Mouse (Mus musculus): ENCODE data around the gene Slc44a3. TPM values are rescaled to one million over a fixed set of nuclear protein-coding genes. Genes with fewer than 3 reads are reported as not detected.

Slc44a3 gene
- total RNA-seq, 1 experiment from 2014 or later = 25.1 TPM

- no peak for DNase-seq
Measured at GRCm38 (mm10) chr3:121500734-121501133, 31.5 kb downstream of the Slc44a3 start.

GRCm38 (mm10) chr3:121500225-121500624 is 32.0 kb downstream of the Slc44a3 start:
- DNase-seq = peak; percentile 85

- no peak for DNase-seq
Measured at GRCm38 (mm10) chr3:121493997-121494421, 38.2 kb downstream of the Slc44a3 start.

GRCm38 (mm10) chr3:121492026-121492425 is 40.2 kb downstream of the Slc44a3 start:
- DNase-seq = no peak

- peak; percentile 41 for DNase-seq
Measured at GRCm38 (mm10) chr3:121490941-121491340, 41.3 kb downstream of the Slc44a3 start.

- no peak for DNase-seq
Measured at GRCm38 (mm10) chr3:121489462-121490118, 42.6 kb downstream of the Slc44a3 start.

- no peak for DNase-seq
Measured at GRCm38 (mm10) chr3:121485201-121485600, 47.0 kb downstream of the Slc44a3 start.

GRCm38 (mm10) chr3:121483266-121484161 is 48.7 kb downstream of the Slc44a3 start:
- DNase-seq = no peak

GRCm38 (mm10) chr3:121481564-121481963 is 50.6 kb downstream of the Slc44a3 start:
- no peak for DNase-seq

- DNase-seq = no peak
Measured at GRCm38 (mm10) chr3:121480961-121481436, 51.2 kb downstream of the Slc44a3 start.

- no peak for DNase-seq
Measured at GRCm38 (mm10) chr3:121480030-121480960, 51.9 kb downstream of the Slc44a3 start.

GRCm38 (mm10) chr3:121474738-121475137 is 57.5 kb downstream of the Slc44a3 start:
- DNase-seq = no peak

GRCm38 (mm10) chr3:121471703-121472102 is 60.5 kb downstream of the Slc44a3 start:
- no peak for DNase-seq

GRCm38 (mm10) chr3:121469185-121469975 is 62.8 kb downstream of the Slc44a3 start:
- peak; percentile 15 for DNase-seq

- DNase-seq = no peak
Measured at GRCm38 (mm10) chr3:121468136-121468535, 64.1 kb downstream of the Slc44a3 start.

- DNase-seq = no peak
Measured at GRCm38 (mm10) chr3:121467094-121467552, 65.1 kb downstream of the Slc44a3 start.

- no peak for DNase-seq
Measured at GRCm38 (mm10) chr3:121465795-121466194, 66.4 kb downstream of the Slc44a3 start.

- DNase-seq = no peak
Measured at GRCm38 (mm10) chr3:121464733-121465305, 67.4 kb downstream of the Slc44a3 start.

GRCm38 (mm10) chr3:121462782-121463181 is 69.4 kb downstream of the Slc44a3 start:
- DNase-seq = no peak

- no peak for DNase-seq
Measured at GRCm38 (mm10) chr3:121461477-121461876, 70.7 kb downstream of the Slc44a3 start.
